Mouse (Mus musculus): ENCODE results near the gene Olfr948.

Olfr948 gene

DNA sequence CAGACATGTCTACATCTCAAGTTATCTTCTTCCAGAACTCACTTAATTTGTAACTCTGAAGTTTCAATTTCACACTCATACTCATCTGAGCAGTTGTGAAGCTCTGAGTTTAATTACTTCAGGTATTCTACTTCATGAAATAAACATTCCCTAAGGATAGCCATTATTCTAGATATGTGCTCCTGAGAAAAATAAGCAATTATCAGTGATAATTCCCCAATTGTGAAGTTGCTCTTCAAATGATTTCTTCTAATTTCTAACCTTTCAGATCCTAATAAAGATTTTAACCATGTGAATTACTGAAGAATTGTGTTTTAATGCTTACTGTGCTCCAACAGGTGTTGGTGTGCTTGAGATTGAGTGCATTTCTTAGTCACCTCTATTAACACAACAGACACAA lies at the start of gene Olfr948:
Olfr948 (minus strand) TSS at position 101 of the 400 bp plus-strand sequence.
- no peak for DNase-seq

- DNase-seq: no peak
Measured at GRCm38 (mm10) chr9:39287136-39287535, 38.7 kb downstream of the Olfr948 start.

GRCm38 (mm10) chr9:39276718-39277117 lies 49.1 kb downstream of the Olfr948 start, which contains the start of gene Olfr945:
Gene Olfr945, minus strand, starts transcription at chr9:39276818.
- DNase-seq: no peak

Measured in lung, adult 18-20 months (tissue).